Mouse (Mus musculus) ES-Bruce4 (cell line): Measurements from ENCODE around the gene Zbtb20.

Source experiments
- CTCF ChIP-seq: IDR thresholded peaks from one replicate; pipeline ENCODE4 v1.8.1; 2011; ENCODE audit warnings: low read depth, low read length
- EP300 ChIP-seq: IDR thresholded peaks from 2 replicates; pipeline ENCODE4 v1.6.1; 2011; ENCODE audit warnings: low read depth, low read length; ENCODE audit not compliant: insufficient read depth
- POLR2A ChIP-seq: IDR thresholded peaks from one replicate; pipeline ENCODE4 v1.8.1; 2011; ENCODE audit warnings: low read length; ENCODE audit not compliant: insufficient read depth

DNA sequence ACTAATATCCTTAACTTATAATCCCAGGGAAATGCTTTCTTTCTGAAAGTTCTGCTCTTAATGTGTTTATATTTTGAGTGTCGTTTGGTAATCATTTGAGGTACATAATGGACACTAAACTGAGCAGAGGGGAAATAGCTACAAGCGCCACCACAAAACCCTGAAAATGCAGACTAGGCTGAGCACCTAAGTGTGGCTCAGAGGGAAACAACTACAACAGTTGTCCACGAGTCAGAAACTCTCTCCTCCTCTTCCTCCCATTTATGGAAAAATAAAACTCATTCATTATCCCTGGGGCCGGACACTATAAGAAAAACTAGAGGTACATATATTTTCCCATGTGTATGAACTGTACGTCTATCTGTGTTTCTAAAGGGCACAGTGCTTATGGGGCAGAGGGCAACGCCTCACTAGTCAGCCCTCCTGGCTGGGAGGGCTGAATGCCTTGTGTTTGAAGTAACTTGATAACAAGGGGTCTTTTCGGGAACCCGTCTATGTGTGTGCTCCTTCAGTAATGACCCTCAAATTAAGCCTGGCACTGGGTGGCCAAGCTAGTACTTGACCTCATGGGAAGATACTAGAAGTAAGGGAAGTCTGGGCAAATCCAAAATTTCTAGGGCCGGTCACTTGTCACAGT, 629.8 kb downstream of the Zbtb20 start:
- TF ChIP-seq CTCF, result no peak
- no peak for TF ChIP-seq POLR2A
- no peak for TF ChIP-seq EP300
